Mouse (Mus musculus): Measurements from ENCODE around the gene Fam234b.
A peak's percentile ranks its signal among the peaks of the same experiment; 100 is the strongest.

Gene Fam234b

GRCm38 (mm10) chr6:135197921-135198532 is at the start of gene Fam234b, which contains the start of gene Hebp1:
Gene Fam234b (plus strand): TSS chr6:135197977.
Gene Hebp1 (minus strand): TSS chr6:135198022.
- DNase-seq = peak; percentile 85

- no peak for DNase-seq
Observed at GRCm38 (mm10) chr6:135148506-135148905, 49.3 kb upstream of the Fam234b start.

- DNase-seq = no peak
Observed at GRCm38 (mm10) chr6:135149175-135149574, 48.6 kb upstream of the Fam234b start.

- no peak for DNase-seq
Observed at GRCm38 (mm10) chr6:135149722-135150121, 48.1 kb upstream of the Fam234b start.

GRCm38 (mm10) chr6:135150311-135150710 is 47.5 kb upstream of the Fam234b start:
- DNase-seq = peak; percentile 52

- DNase-seq = no peak
Observed at GRCm38 (mm10) chr6:135153719-135154118, 44.1 kb upstream of the Fam234b start.

- no peak for DNase-seq
Observed at GRCm38 (mm10) chr6:135156597-135156996, 41.2 kb upstream of the Fam234b start.

GRCm38 (mm10) chr6:135157496-135157895 is 40.3 kb upstream of the Fam234b start:
- DNase-seq = no peak

- no peak for DNase-seq
Observed at GRCm38 (mm10) chr6:135158509-135158908, 39.3 kb upstream of the Fam234b start.

GRCm38 (mm10) chr6:135161356-135161755 is 36.4 kb upstream of the Fam234b start:
- DNase-seq = no peak

GRCm38 (mm10) chr6:135162311-135162710 is 35.5 kb upstream of the Fam234b start:
- DNase-seq = no peak

- DNase-seq = no peak
Observed at GRCm38 (mm10) chr6:135162861-135163260, 34.9 kb upstream of the Fam234b start.

GRCm38 (mm10) chr6:135165191-135165590 is 32.6 kb upstream of the Fam234b start:
- DNase-seq = no peak

GRCm38 (mm10) chr6:135165706-135166105 is 32.1 kb upstream of the Fam234b start:
- no peak for DNase-seq

GRCm38 (mm10) chr6:135166262-135166661 is 31.5 kb upstream of the Fam234b start:
- DNase-seq = no peak

GRCm38 (mm10) chr6:135166712-135167111 is 31.1 kb upstream of the Fam234b start:
- DNase-seq = no peak

- DNase-seq = peak; percentile 83
Observed at GRCm38 (mm10) chr6:135167380-135168311, 30.1 kb upstream of the Fam234b start.

- DNase-seq = no peak
Observed at GRCm38 (mm10) chr6:135168471-135168870, 29.3 kb upstream of the Fam234b start.

GRCm38 (mm10) chr6:135169246-135169645 is 28.5 kb upstream of the Fam234b start:
- DNase-seq = no peak

- DNase-seq = no peak
Observed at GRCm38 (mm10) chr6:135171736-135172135, 26.0 kb upstream of the Fam234b start.

GRCm38 (mm10) chr6:135175014-135175413 is 22.8 kb upstream of the Fam234b start:
- DNase-seq = no peak

- no peak for DNase-seq
Observed at GRCm38 (mm10) chr6:135177271-135177670, 20.5 kb upstream of the Fam234b start.

GRCm38 (mm10) chr6:135178599-135178998 is 19.2 kb upstream of the Fam234b start:
- no peak for DNase-seq

GRCm38 (mm10) chr6:135182925-135183324 is 14.9 kb upstream of the Fam234b start:
- DNase-seq = no peak
